ENCODE assay signal across 14 mouse cellular contexts in the genomic region with DNA sequence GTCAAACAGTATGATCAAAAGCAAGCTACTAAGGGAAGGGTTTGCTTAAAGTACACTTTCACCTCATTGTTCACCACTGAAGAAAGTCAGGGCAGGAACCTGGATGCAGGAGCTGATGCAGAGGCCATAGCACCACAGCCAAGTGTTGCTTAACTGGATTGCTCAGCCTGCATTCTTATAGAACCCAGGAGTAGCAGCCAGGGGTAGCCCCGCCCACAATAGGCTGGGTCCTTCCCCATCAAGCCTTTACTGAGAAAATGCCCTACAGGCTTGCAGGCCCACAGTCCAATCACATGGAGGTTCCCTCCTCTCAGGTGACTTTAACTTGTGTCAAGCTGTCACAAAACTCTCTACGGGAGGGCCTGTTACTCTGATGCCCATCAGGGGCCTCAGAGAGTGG. TPM values are rescaled to one million over a fixed set of nuclear protein-coding genes. Genes with fewer than 3 reads are reported as not detected.
DNase-seq lines count a peak whose midpoint lies in the region; ATAC-seq and TF ChIP-seq lines count a peak whose summit lies in the region.
"Had no signal": no experiment of that assay in that cellular context is flagged by ENCODE, and none has a peak within 500 bp of the region (broad histone marks: within the 10 kb centered on the region; RNA-seq: fewer than 3 reads in every experiment).

No protein-coding gene starts in this region.

- WGBS in heart, embryonic 13.5 days: 48% methylated on average over 2 of the region's 2 CpGs
- 35% methylated on average over 2 of the region's 2 CpGs for WGBS in heart, embryonic 11.5 days (ENCODE audit: insufficient replicate concordance)
- WGBS in hindbrain, embryonic 12.5 days: 45% methylated on average over 2 of the region's 2 CpGs
- 14% methylated on average over 2 of the region's 2 CpGs for WGBS in midbrain, embryonic 12.5 days

- TF ChIP-seq CTCF in MEL (IDR thresholded peaks at IDR 0.05 in 2 of 3, conservative IDR thresholded peaks at IDR 0.05 in 1 of 3; ENCODE audit: control insufficient read depth in 1 of 3, insufficient read depth in 1 of 3, low read depth in 2 of 3, low read length in 3 of 3, poor library complexity in 1 of 3, severe bottlenecking in 1 of 3): no peak

- H3K4me2 ChIP-seq in heart, embryonic 13.5 days: 0 out of 2 replicates have a peak overlapping the region, but pooled peaks have one; percentile 97
- H3K4me2 ChIP-seq in heart, embryonic 11.5 days: no peak overlapping the region; the same call in 1 of the 2 replicates
- H3K4me2 ChIP-seq in hindbrain, embryonic 12.5 days (replicated peaks): peak overlapping the region; percentile 65; the same call in 1 of the 2 replicates
- H3K4me2 ChIP-seq in midbrain, embryonic 12.5 days (replicated peaks): peak overlapping the region; percentile 86
- H3K4me2 ChIP-seq: intestine, embryonic 15.5 days; limb, embryonic 12.5 days had no signal

- no peak overlapping the region for H3K9ac ChIP-seq in heart, embryonic 13.5 days
- no peak overlapping the region for H3K9ac ChIP-seq in heart, embryonic 11.5 days (ENCODE audit: low read depth, low read length)
- H3K9ac ChIP-seq in MEL (ENCODE audit: control insufficient read depth, low read depth, low read length, poor library complexity, severe bottlenecking): no peak overlapping the region
- no peak overlapping the region for H3K9ac ChIP-seq in hindbrain, embryonic 12.5 days
- no peak overlapping the region for H3K9ac ChIP-seq in midbrain, embryonic 12.5 days (replicated peaks)
- H3K9ac ChIP-seq: heart, embryonic 12.5 days; intestine, embryonic 15.5 days; limb, embryonic 12.5 days had no signal

- no peak for TF ChIP-seq RAD21 in MEL (IDR thresholded peaks at IDR 0.05; ENCODE audit: low read depth, low read length)

- DNase-seq in MEL (ENCODE audit: low read depth, low spot score): peak; percentile 64
- DNase-seq in layer of hippocampus, adult 8-10 months (ENCODE audit: low spot score in 2 of 2): no peak
- DNase-seq in right cerebral cortex, postnatal 36 days (ENCODE audit: low spot score in 2 of 2): no peak
- no peak for DNase-seq in heart, adult 8-10 months (ENCODE audit: low spot score)
- DNase-seq: adrenal gland, postnatal 36 days; cerebellum, adult 11 months; thymus, postnatal 14 days had no signal

- no peaks in the 10 kb centered on the region for H3K36me3 ChIP-seq in heart, embryonic 13.5 days
- no peaks in the 10 kb centered on the region for H3K36me3 ChIP-seq in heart, embryonic 11.5 days (ENCODE audit: control insufficient read depth, insufficient read depth, low read length)
- peaks cover 9 to 44% of the 10 kb centered on the region in 2 experiments for H3K36me3 ChIP-seq in MEL (ENCODE audit: control insufficient read depth in 1 of 2, insufficient read depth in 2 of 2, low read length in 2 of 2)
- no peaks in the 10 kb centered on the region for H3K36me3 ChIP-seq in hindbrain, embryonic 12.5 days
- no peaks in the 10 kb centered on the region for H3K36me3 ChIP-seq in midbrain, embryonic 12.5 days
- H3K36me3 ChIP-seq: heart, embryonic 12.5 days; intestine, embryonic 15.5 days; limb, embryonic 12.5 days had no signal

- H3K4me1 ChIP-seq in heart, embryonic 13.5 days: peaks cover 30% of the 10 kb centered on the region
- peaks cover 11% of the 10 kb centered on the region for H3K4me1 ChIP-seq in heart, embryonic 11.5 days (ENCODE audit: control insufficient read depth, insufficient read depth, low read length)
- peaks cover 24 to 27% of the 10 kb centered on the region in 2 experiments for H3K4me1 ChIP-seq in MEL (ENCODE audit: control insufficient read depth in 1 of 2, insufficient read depth in 2 of 2, low read length in 2 of 2)
- peaks cover 41% of the 10 kb centered on the region for H3K4me1 ChIP-seq in hindbrain, embryonic 12.5 days
- H3K4me1 ChIP-seq in midbrain, embryonic 12.5 days: peaks cover 44% of the 10 kb centered on the region

- TF ChIP-seq EP300 in MEL (IDR thresholded peaks at IDR 0.05; ENCODE audit: low read depth in 1 of 2, low read length in 2 of 2): no peak

- peaks cover 50% of the 10 kb centered on the region for H3K27me3 ChIP-seq in heart, embryonic 13.5 days (replicated peaks)
- H3K27me3 ChIP-seq in heart, embryonic 11.5 days (ENCODE audit: control insufficient read depth, insufficient read depth, low read length): peaks cover 27% of the 10 kb centered on the region
- no peaks in the 10 kb centered on the region for H3K27me3 ChIP-seq in MEL (ENCODE audit: control insufficient read depth in 1 of 2, insufficient read depth in 2 of 2, low read length in 2 of 2)
- peaks cover 29% of the 10 kb centered on the region for H3K27me3 ChIP-seq in hindbrain, embryonic 12.5 days
- H3K27me3 ChIP-seq in midbrain, embryonic 12.5 days: peaks cover 31% of the 10 kb centered on the region

- no peak overlapping the region for H3K27ac ChIP-seq in heart, embryonic 13.5 days (replicated peaks)
- H3K27ac ChIP-seq in heart, embryonic 11.5 days (ENCODE audit: low read depth, low read length): no peak overlapping the region
- no peak overlapping the region for H3K27ac ChIP-seq in MEL (ENCODE audit: control insufficient read depth, low read depth, low read length)
- no peak overlapping the region for H3K27ac ChIP-seq in hindbrain, embryonic 12.5 days
- H3K27ac ChIP-seq in midbrain, embryonic 12.5 days (replicated peaks): no peak overlapping the region
- H3K27ac ChIP-seq: intestine, embryonic 15.5 days; limb, embryonic 12.5 days had no signal

- no peak overlapping the region for H3K4me3 ChIP-seq in heart, embryonic 13.5 days
- no peak overlapping the region for H3K4me3 ChIP-seq in heart, embryonic 11.5 days (ENCODE audit: low read depth, low read length)
- H3K4me3 ChIP-seq in MEL (ENCODE audit: control insufficient read depth in 1 of 2, insufficient read depth in 1 of 2, low read depth in 2 of 2, low read length in 2 of 2): no peak overlapping the region
- H3K4me3 ChIP-seq in hindbrain, embryonic 12.5 days: no peak overlapping the region
- peak overlapping the region; percentile 17; the same call in 1 of the 2 replicates for H3K4me3 ChIP-seq in midbrain, embryonic 12.5 days
- H3K4me3 ChIP-seq: intestine, embryonic 15.5 days; limb, embryonic 12.5 days had no signal

- no peak for TF ChIP-seq POLR2A in MEL (IDR thresholded peaks at IDR 0.05; ENCODE audit: control insufficient read depth in 1 of 2, insufficient read depth in 1 of 2, low read depth in 1 of 2, low read length in 2 of 2, poor library complexity in 1 of 2)

- ATAC-seq in heart, embryonic 13.5 days (ENCODE audit: extremely low read depth, insufficient number of reproducible peaks, low FRiP score, low TSS enrichment): no peak
- ATAC-seq in heart, embryonic 11.5 days (replicated peaks; ENCODE audit: insufficient number of reproducible peaks, low FRiP score, low TSS enrichment): no peak
- ATAC-seq in hindbrain, embryonic 12.5 days (ENCODE audit: low FRiP score): no peak
- ATAC-seq in midbrain, embryonic 12.5 days (ENCODE audit: low FRiP score, low read depth): no peak
- ATAC-seq: intestine, embryonic 15.5 days had no signal

- H3K9me3 ChIP-seq in heart, embryonic 13.5 days: no peaks in the 10 kb centered on the region
- no peaks in the 10 kb centered on the region for H3K9me3 ChIP-seq in heart, embryonic 11.5 days (replicated peaks; ENCODE audit: control insufficient read depth, low read length)
- H3K9me3 ChIP-seq in MEL (replicated peaks; ENCODE audit: insufficient read depth, low read length): no peaks in the 10 kb centered on the region
- H3K9me3 ChIP-seq in hindbrain, embryonic 12.5 days (replicated peaks): no peaks in the 10 kb centered on the region
- H3K9me3 ChIP-seq in midbrain, embryonic 12.5 days: no peaks in the 10 kb centered on the region
- H3K9me3 ChIP-seq: heart, embryonic 12.5 days; intestine, embryonic 15.5 days; limb, embryonic 12.5 days had no signal

- H3K79me2 ChIP-seq in MEL (ENCODE audit: control insufficient read depth, insufficient read depth, low read length, poor library complexity): peaks cover 62% of the 10 kb centered on the region

TF ChIP-seq in MEL, 35 proteins besides CTCF, POLR2A, EP300 and RAD21:
- no peak for TF ChIP-seq GATA1 (IDR thresholded peaks at IDR 0.05; ENCODE audit: low read depth, low read length)
- TF ChIP-seq JUND (IDR thresholded peaks at IDR 0.05; ENCODE audit: low read depth, low read length): no peak
- TF ChIP-seq USF2 (IDR thresholded peaks at IDR 0.05; ENCODE audit: borderline replicate concordance in 1 of 2, insufficient read depth in 1 of 2, low read depth in 1 of 2, low read length in 2 of 2): no peak
- no peak for TF ChIP-seq ZNF384 (IDR thresholded peaks at IDR 0.05; ENCODE audit: low read depth, low read length)
- TF ChIP-seq MAX (IDR thresholded peaks at IDR 0.05; ENCODE audit: low read length): no peak
- no peak for TF ChIP-seq RCOR1 (IDR thresholded peaks at IDR 0.05; ENCODE audit: low read depth, low read length)
- TF ChIP-seq GABPA (IDR thresholded peaks at IDR 0.05; ENCODE audit: low read depth, low read length): no peak
- TF ChIP-seq UBTF (IDR thresholded peaks at IDR 0.05; ENCODE audit: borderline replicate concordance, insufficient read depth, low read depth, low read length): no peak
- no peak for TF ChIP-seq NRF1 (IDR thresholded peaks at IDR 0.05; ENCODE audit: insufficient read depth, low read depth, low read length, poor library complexity, severe bottlenecking)
- no peak for TF ChIP-seq HCFC1 (IDR thresholded peaks at IDR 0.05; ENCODE audit: low read depth, low read length)
- TF ChIP-seq ZC3H11A (IDR thresholded peaks at IDR 0.05; ENCODE audit: low read depth, low read length): no peak
- TF ChIP-seq MYC (IDR thresholded peaks at IDR 0.05; ENCODE audit: low read depth, low read length): no peak
- no peak for TF ChIP-seq MYB (IDR thresholded peaks at IDR 0.05; ENCODE audit: low read depth, low read length)
- TF ChIP-seq TAL1 (IDR thresholded peaks at IDR 0.05; ENCODE audit: low read length): no peak
TF ChIP-seq in MEL: peak in this region for 0.

RNA-seq across cellular contexts. Expression of gene Plxnc1, which starts 4.6 kb away (rescaled TPM):
- 3.1 and 3.3 TPM in 2 replicates for polyA plus RNA-seq in heart, embryonic 13.5 days (2015; fragmentation: Nextera tagmentation; extraction: Ambion mirVana)
- 6.7 and 7.1 TPM in 2 replicates for polyA plus RNA-seq in heart, embryonic 11.5 days (2014; fragmentation: Nextera tagmentation; extraction: Ambion mirVana)
- total RNA-seq in MEL (2012; rRNA removed): 16.4 and 30.1 TPM in 2 replicates
- polyA plus RNA-seq in MEL (2012; ENCODE audit: insufficient read depth in 1 of 2, insufficient read length in 2 of 2, low read depth in 1 of 2, low replicate concordance in 2 of 2, missing spikeins in 1 of 2): 10 to 100 TPM in 1 of 2 experiments, not detected in 1; 15.1 TPM
- 6.4 and 6.7 TPM in 2 replicates for polyA plus RNA-seq in hindbrain, embryonic 12.5 days (2016; fragmentation: Nextera tagmentation; extraction: Ambion mirVana)
- polyA plus RNA-seq in midbrain, embryonic 12.5 days (2016; fragmentation: Nextera tagmentation; extraction: Ambion mirVana): 6.8 and 7.0 TPM in 2 replicates
- 10 to 100 TPM; 30.9 to 40.3 (median 35.4) TPM for total RNA-seq in layer of hippocampus, adult 8-10 months (2022)
- total RNA-seq in heart, adult 8-10 months (2022): 1 to 10 TPM; 1.9 to 2.8 (median 2.3) TPM
